Mouse (Mus musculus): ENCODE measurements at regions not wholly inside any gene's neighbourhood (a gene's known extent, or its start where the extent isn't known, plus 50 kb on each side); places are given as distances from the start of the nearest gene placed in this dataset.
A peak's percentile ranks its signal among the peaks of the same experiment; 100 is the strongest.

- no peaks in the 10 kb centered on the region for H3K4me1 ChIP-seq (replicated peaks; ENCODE audit: insufficient read depth, low read length)
- DNase-seq (ENCODE audit: low spot score) (peak; percentile 58), ATAC-seq (replicated peaks; ENCODE audit: low FRiP score, low read depth) (no peak)
- H3K27me3 ChIP-seq (ENCODE audit: insufficient read depth, low read length) = no peaks in the 10 kb centered on the region
- H3K9me3 ChIP-seq (replicated peaks; ENCODE audit: low read length) = no peaks in the 10 kb centered on the region
- H3K36me3 ChIP-seq (ENCODE audit: insufficient read depth, low read length) = no peaks in the 10 kb centered on the region
- H3K27ac ChIP-seq = no peak overlapping the region
- TF ChIP-seq CTCF (IDR thresholded peaks at IDR 0.05; ENCODE audit: low read depth) = peak; percentile 73
- H3K4me3 ChIP-seq (replicated peaks; ENCODE audit: low read depth, low read length) = no peak overlapping the region
- no peak overlapping the region for H3K9ac ChIP-seq (ENCODE audit: low read depth, low read length)
- H3K4me2 ChIP-seq (ENCODE audit: low read length) = no peak overlapping the region
Observed at GRCm38 (mm10) chr3:44912664-44913063, 465.5 kb upstream of the Pcdh10 start.

- no peak overlapping the region for H3K27ac ChIP-seq
- no peak overlapping the region for H3K4me3 ChIP-seq (replicated peaks; ENCODE audit: low read depth, low read length)
- no peaks in the 10 kb centered on the region for H3K27me3 ChIP-seq (ENCODE audit: insufficient read depth, low read length)
- no peaks in the 10 kb centered on the region for H3K9me3 ChIP-seq (replicated peaks; ENCODE audit: low read length)
- 31% methylated on average over 3 of the region's 3 CpGs for WGBS
- DNase-seq (ENCODE audit: low spot score) (peak; percentile 50), ATAC-seq (replicated peaks; ENCODE audit: low FRiP score, low read depth) (no peak)
- TF ChIP-seq CTCF (IDR thresholded peaks at IDR 0.05; ENCODE audit: low read depth) = no peak
- H3K36me3 ChIP-seq (ENCODE audit: insufficient read depth, low read length) = no peaks in the 10 kb centered on the region
- no peaks in the 10 kb centered on the region for H3K4me1 ChIP-seq (replicated peaks; ENCODE audit: insufficient read depth, low read length)
- no peak overlapping the region for H3K4me2 ChIP-seq (ENCODE audit: low read length)
- no peak overlapping the region for H3K9ac ChIP-seq (ENCODE audit: low read depth, low read length)
Observed at GRCm38 (mm10) chr3:44914321-44914720, 463.9 kb upstream of the Pcdh10 start.

All from kidney, postnatal 0 days (tissue).